Mouse (Mus musculus) spleen, adult 2 months (tissue): ENCODE measurements at regions not wholly inside any gene's neighbourhood (a gene's known extent, or its start where the extent isn't known, plus 50 kb on each side); places are given as distances from the start of the nearest gene placed in this dataset.

ENCODE experiments used
- CTCF ChIP-seq: fragments of 200-500 bp; IDR thresholded peaks from 2 replicates; pipeline ENCODE4 v1.5.1; 2011; ENCODE audit warnings: mild to moderate bottlenecking, inconsistent platforms; ENCODE audit not compliant: insufficient read depth, insufficient read length, insufficient replicate concordance; ENCODE audit errors: extremely low read depth
- POLR2A ChIP-seq: fragments of 200-500 bp; IDR thresholded peaks from 2 replicates; pipeline ENCODE4 v1.6.1; 2011; ENCODE audit warnings: low read depth, low read length, inconsistent platforms

- TF ChIP-seq CTCF (no peak), POLR2A (no peak)
These were observed 141.3 kb downstream of the Rnd3 start for GRCm38 (mm10) chr2:51007409-51008250.
